Mouse (Mus musculus): ENCODE measurements around the gene Uaca. TPM values are rescaled to one million over a fixed set of nuclear protein-coding genes. Genes with fewer than 3 reads are reported as not detected.

Uaca gene
- polyA plus RNA-seq (2012), result 0.01 TPM in 1 of 2 replicates, not detected in the other

- no peak for TF ChIP-seq GATA1 (IDR thresholded peaks at IDR 0.05; ENCODE audit: low read length)
These were observed at the start of gene Uaca for GRCm38 (mm10) chr9:60794210-60794840. Gene Uaca (plus strand): TSS chr9:60794542.

- TF ChIP-seq GATA1 (IDR thresholded peaks at IDR 0.05; ENCODE audit: low read length), result no peak
These were observed 49.4 kb upstream of the Uaca start for GRCm38 (mm10) chr9:60744971-60745370.

GRCm38 (mm10) chr9:60746561-60746960 is 47.8 kb upstream of the Uaca start:
- TF ChIP-seq GATA1 (IDR thresholded peaks at IDR 0.05; ENCODE audit: low read length), result no peak

- TF ChIP-seq GATA1 (IDR thresholded peaks at IDR 0.05; ENCODE audit: low read length), result no peak
These were observed 46.7 kb upstream of the Uaca start for GRCm38 (mm10) chr9:60747672-60748071.

- TF ChIP-seq GATA1 (IDR thresholded peaks at IDR 0.05; ENCODE audit: low read length), result no peak
These were observed 46.2 kb upstream of the Uaca start for GRCm38 (mm10) chr9:60748191-60748590.

GRCm38 (mm10) chr9:60749105-60749504 is 45.2 kb upstream of the Uaca start:
- TF ChIP-seq GATA1 (IDR thresholded peaks at IDR 0.05; ENCODE audit: low read length), result no peak

- no peak for TF ChIP-seq GATA1 (IDR thresholded peaks at IDR 0.05; ENCODE audit: low read length)
These were observed 43.2 kb upstream of the Uaca start for GRCm38 (mm10) chr9:60751098-60751497.

GRCm38 (mm10) chr9:60751971-60752370 is 42.4 kb upstream of the Uaca start:
- no peak for TF ChIP-seq GATA1 (IDR thresholded peaks at IDR 0.05; ENCODE audit: low read length)

- no peak for TF ChIP-seq GATA1 (IDR thresholded peaks at IDR 0.05; ENCODE audit: low read length)
These were observed 41.7 kb upstream of the Uaca start for GRCm38 (mm10) chr9:60752636-60753035.

GRCm38 (mm10) chr9:60756258-60756657 is 38.1 kb upstream of the Uaca start:
- TF ChIP-seq GATA1 (IDR thresholded peaks at IDR 0.05; ENCODE audit: low read length), result no peak

- TF ChIP-seq GATA1 (IDR thresholded peaks at IDR 0.05; ENCODE audit: low read length), result no peak
These were observed 37.2 kb upstream of the Uaca start for GRCm38 (mm10) chr9:60756866-60757740.

- TF ChIP-seq GATA1 (IDR thresholded peaks at IDR 0.05; ENCODE audit: low read length), result no peak
These were observed 36.5 kb upstream of the Uaca start for GRCm38 (mm10) chr9:60757817-60758216.

GRCm38 (mm10) chr9:60759436-60760007 is 34.8 kb upstream of the Uaca start:
- no peak for TF ChIP-seq GATA1 (IDR thresholded peaks at IDR 0.05; ENCODE audit: low read length)

GRCm38 (mm10) chr9:60765181-60765580 is 29.2 kb upstream of the Uaca start:
- TF ChIP-seq GATA1 (IDR thresholded peaks at IDR 0.05; ENCODE audit: low read length), result no peak

GRCm38 (mm10) chr9:60768393-60768792 is 25.9 kb upstream of the Uaca start:
- no peak for TF ChIP-seq GATA1 (IDR thresholded peaks at IDR 0.05; ENCODE audit: low read length)

GRCm38 (mm10) chr9:60769711-60770111 is 24.6 kb upstream of the Uaca start:
- TF ChIP-seq GATA1 (IDR thresholded peaks at IDR 0.05; ENCODE audit: low read length), result no peak
